Mouse (Mus musculus) lung, embryonic 15.5 days (tissue): ENCODE measurements around the gene Banp. TPM values are rescaled to one million over a fixed set of nuclear protein-coding genes. Genes with fewer than 3 reads are reported as not detected.

Experiments used
- ATAC-seq: fragments of 200-750 bp; cut with Nextera tagmentation; 2 replicates; pipeline ENCODE4 v1.8.0; 2017; ENCODE audit warnings: moderate number of reproducible peaks, borderline replicate concordance; ENCODE audit not compliant: low FRiP score, low TSS enrichment; ENCODE audit errors: extremely low read depth
- H3K27ac ChIP-seq: fragments of 300-500 bp; sonication (generic); 2 replicates; pipeline ENCODE4 v1.5.1; 2015; ENCODE audit warnings: moderate library complexity, mild to moderate bottlenecking, inconsistent platforms
- H3K27me3 ChIP-seq: fragments of 300-500 bp; sonication (generic); 2 replicates; pipeline ENCODE4 v1.6.1; 2015; ENCODE audit warnings: inconsistent platforms
- H3K36me3 ChIP-seq: fragments of 300-500 bp; sonication (generic); 2 replicates; pipeline ENCODE4 v1.6.1; 2015; ENCODE audit warnings: inconsistent platforms
- H3K4me1 ChIP-seq: fragments of 300-500 bp; sonication (generic); 2 replicates; pipeline ENCODE4 v1.6.1; 2015; ENCODE audit warnings: inconsistent platforms
- H3K4me2 ChIP-seq: fragments of 300-500 bp; sonication (generic); 2 replicates; pipeline ENCODE4 v1.6.1; 2015; ENCODE audit warnings: inconsistent platforms, mild to moderate bottlenecking, moderate library complexity
- H3K4me3 ChIP-seq: fragments of 300-500 bp; sonication (generic); 2 replicates; pipeline ENCODE4 v1.5.1; 2015; ENCODE audit warnings: mild to moderate bottlenecking, inconsistent platforms
- H3K9ac ChIP-seq: fragments of 300-500 bp; sonication (generic); 2 replicates; pipeline ENCODE4 v1.6.1; 2015; ENCODE audit warnings: inconsistent platforms
- H3K9me3 ChIP-seq: fragments of 300-500 bp; sonication (generic); 2 replicates; pipeline ENCODE4 v1.6.1; 2016; ENCODE audit warnings: inconsistent platforms
- WGBS: fragments of 180-500 bp; shearing (Covaris S2); methylation state at CpG from one replicate; pipeline ENCODE4 v1.1.7; 2015; 5-methylcytosine and 5-hydroxymethylcytosine counted together
- polyA plus RNA-seq: library from polyadenylated mRNA; unstranded; fragments of >200 nt; fragmentation: Nextera tagmentation; extraction: Ambion mirVana; gene quantifications from 2 replicates; pipeline ENCODE4 v1.2.1, GENCODE M21; 2015

The Banp gene
- polyA plus RNA-seq, 1 experiment from 2014 or later = 50.4 TPM

DNA sequence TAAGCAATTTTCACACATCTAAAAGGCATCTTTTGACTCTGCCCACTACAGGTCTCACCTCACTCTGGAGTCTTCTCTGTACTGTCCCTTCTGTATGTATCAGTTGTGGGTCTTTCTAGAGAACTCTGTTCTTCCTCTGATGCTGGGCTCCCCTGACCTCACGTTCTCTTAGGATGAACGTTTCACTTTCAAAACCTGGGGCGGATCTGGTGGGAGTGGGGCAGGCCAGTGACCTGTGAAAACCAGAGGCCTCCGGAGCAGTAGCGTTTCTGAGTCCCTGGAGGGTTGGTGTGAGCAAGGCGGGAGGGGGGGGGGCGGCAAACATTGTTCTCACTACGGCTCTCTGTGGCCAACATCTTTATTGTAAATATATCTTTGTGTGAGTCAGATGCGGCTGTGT lies 109.0 kb downstream of the Banp start:
- H3K9ac ChIP-seq = no peak overlapping the region
- H3K36me3 ChIP-seq = no peaks in the 10 kb centered on the region
- 52% methylated on average over 9 of the region's 9 CpGs for WGBS
- H3K27ac ChIP-seq = no peak overlapping the region
- H3K27me3 ChIP-seq = 0 out of 2 replicates have a peak, but pooled peaks cover 4% of the 10 kb centered on the region
- no peaks in the 10 kb centered on the region for H3K4me1 ChIP-seq
- ATAC-seq = no peak
- no peaks in the 10 kb centered on the region for H3K9me3 ChIP-seq
- no peak overlapping the region for H3K4me3 ChIP-seq
- no peak overlapping the region for H3K4me2 ChIP-seq

DNA sequence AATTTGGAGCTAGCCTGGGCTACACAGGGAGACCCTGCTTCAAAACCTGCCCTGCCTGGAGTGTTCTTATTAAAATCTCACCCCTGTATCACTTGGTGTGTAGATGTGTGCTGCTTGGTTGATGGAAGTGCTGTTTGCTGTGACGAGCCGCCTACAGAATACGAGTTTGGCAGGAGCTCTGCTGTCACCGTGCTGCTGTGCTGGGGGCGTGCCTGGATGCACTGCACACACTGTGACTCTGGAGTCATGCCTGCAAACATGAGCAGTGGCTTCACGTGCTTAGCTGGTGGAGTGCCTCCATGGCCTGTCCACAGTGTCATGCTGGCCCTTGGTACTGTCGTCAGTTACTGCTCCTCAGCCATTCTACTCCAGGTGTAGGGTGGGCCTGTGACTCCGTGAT lies 109.4 kb downstream of the Banp start:
- Histone ChIP-seq H3K9me3 (no peaks in the 10 kb centered on the region), H3K9ac (no peak overlapping the region), H3K27me3 (0 out of 2 replicates have a peak, but pooled peaks cover 4% of the 10 kb centered on the region), H3K4me2 (no peak overlapping the region), H3K36me3 (no peaks in the 10 kb centered on the region), H3K4me1 (no peaks in the 10 kb centered on the region), H3K27ac (no peak overlapping the region), H3K4me3 (no peak overlapping the region)
- 0 out of 2 replicates have a peak, but pooled peaks have one; percentile 13 for ATAC-seq
- WGBS = 62% methylated on average over 8 of the region's 8 CpGs

GRCm38 (mm10) chr8:122062508-122063223 lies 113.1 kb downstream of the Banp start:
- WGBS = 42% methylated on average over 12 of the region's 12 CpGs
- no peak overlapping the region for H3K27ac ChIP-seq
- peaks cover 11% of the 10 kb centered on the region; the same call in 1 of the 2 replicates for H3K27me3 ChIP-seq
- no peak overlapping the region for H3K9ac ChIP-seq
- no peaks in the 10 kb centered on the region for H3K36me3 ChIP-seq
- H3K4me2 ChIP-seq = no peak overlapping the region
- no peak overlapping the region for H3K4me3 ChIP-seq
- H3K4me1 ChIP-seq = no peaks in the 10 kb centered on the region
- H3K9me3 ChIP-seq = no peaks in the 10 kb centered on the region
- ATAC-seq = no peak

DNA sequence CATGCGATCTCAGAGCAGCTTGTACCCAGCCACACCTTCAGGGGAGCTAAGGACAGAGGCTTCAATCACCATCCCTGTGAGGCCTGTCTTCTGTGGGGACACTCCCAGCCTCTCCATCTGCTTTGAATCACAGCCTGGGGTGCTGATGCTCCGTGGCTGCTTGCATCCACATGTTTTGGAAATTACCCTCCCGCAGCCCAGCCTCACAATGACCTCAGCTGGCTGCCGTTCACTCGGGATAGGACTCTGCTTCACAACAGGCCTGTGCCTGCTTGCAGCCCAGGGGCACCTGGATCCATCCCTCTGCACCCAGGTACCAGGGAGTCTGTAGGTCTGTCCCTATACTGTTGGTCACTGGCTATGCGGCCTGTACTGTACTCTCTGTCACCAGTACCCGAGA lies 114.8 kb downstream of the Banp start:
- peaks cover 7% of the 10 kb centered on the region; the same call in 1 of the 2 replicates for H3K4me1 ChIP-seq
- H3K9me3 ChIP-seq = no peaks in the 10 kb centered on the region
- no peak; the same call in 1 of the 2 replicates for ATAC-seq
- no peak overlapping the region for H3K27ac ChIP-seq
- peaks cover 11% of the 10 kb centered on the region; the same call in 1 of the 2 replicates for H3K27me3 ChIP-seq
- no peak overlapping the region for H3K4me2 ChIP-seq
- no peak overlapping the region for H3K4me3 ChIP-seq
- 64% methylated on average over 7 of the region's 7 CpGs for WGBS
- no peak overlapping the region for H3K9ac ChIP-seq
- H3K36me3 ChIP-seq = no peaks in the 10 kb centered on the region

DNA sequence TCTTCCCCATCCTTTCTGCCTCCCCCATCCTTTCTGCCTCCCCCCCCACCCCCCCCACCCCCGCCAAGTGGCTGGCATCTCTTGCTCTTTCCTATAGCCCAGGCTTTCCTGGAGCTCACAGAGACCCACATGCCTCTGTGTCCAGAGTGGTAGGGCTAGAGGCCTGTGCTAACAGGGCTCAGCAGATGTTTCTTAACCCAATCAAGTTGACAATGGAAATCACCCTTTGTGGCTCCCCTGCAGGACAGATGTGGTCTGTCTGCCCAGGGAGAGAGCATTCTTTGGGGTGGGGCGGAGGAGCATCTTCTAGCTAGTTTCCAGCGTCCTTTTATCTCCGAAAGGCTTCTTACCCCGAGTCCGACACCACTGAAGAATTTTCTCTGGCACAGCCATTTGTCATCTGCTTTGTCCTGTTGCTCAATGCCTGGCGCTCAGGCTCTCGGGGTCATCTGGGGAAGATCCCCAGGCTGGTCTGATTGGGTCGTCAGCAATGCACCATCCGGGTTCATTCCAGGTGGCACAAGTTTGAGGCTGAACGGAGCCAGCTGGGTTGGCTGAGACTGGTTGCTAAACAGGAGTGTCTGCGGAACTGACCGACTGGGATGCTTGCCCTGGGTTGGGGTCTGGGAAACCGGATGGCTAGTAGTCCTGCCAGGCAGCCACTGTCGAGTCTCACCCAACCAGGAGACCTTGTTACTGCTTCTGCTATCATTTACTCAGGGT lies 118.4 kb downstream of the Banp start:
- Histone ChIP-seq H3K36me3 (no peaks in the 10 kb centered on the region), H3K4me2 (no peak overlapping the region), H3K4me3 (no peak overlapping the region), H3K9me3 (no peaks in the 10 kb centered on the region), H3K9ac (no peak overlapping the region), H3K27ac (no peak overlapping the region), H3K27me3 (peaks cover 16% of the 10 kb centered on the region; the same call in 1 of the 2 replicates), H3K4me1 (peaks cover 7% of the 10 kb centered on the region; the same call in 1 of the 2 replicates)
- WGBS = 32% methylated on average over 15 of the region's 15 CpGs
- ATAC-seq = no peak

- no peak overlapping the region for H3K9ac ChIP-seq
- ATAC-seq = no peak
- no peak overlapping the region for H3K4me2 ChIP-seq
- H3K4me1 ChIP-seq = peaks cover 7% of the 10 kb centered on the region; the same call in 1 of the 2 replicates
- no peaks in the 10 kb centered on the region for H3K9me3 ChIP-seq
- WGBS = 74% methylated on average over 13 of the region's 13 CpGs
- H3K27ac ChIP-seq = no peak overlapping the region
- no peak overlapping the region for H3K4me3 ChIP-seq
- no peaks in the 10 kb centered on the region for H3K36me3 ChIP-seq
- peaks cover 16% of the 10 kb centered on the region; the same call in 1 of the 2 replicates for H3K27me3 ChIP-seq
These were observed 119.1 kb downstream of the Banp start for GRCm38 (mm10) chr8:122068609-122069008.

GRCm38 (mm10) chr8:122069281-122069680 lies 119.7 kb downstream of the Banp start:
- Histone ChIP-seq H3K4me3 (no peak overlapping the region), H3K9me3 (no peaks in the 10 kb centered on the region), H3K27ac (no peak overlapping the region), H3K4me1 (peaks cover 10% of the 10 kb centered on the region; the same call in 1 of the 2 replicates), H3K27me3 (peaks cover 16% of the 10 kb centered on the region; the same call in 1 of the 2 replicates), H3K36me3 (no peaks in the 10 kb centered on the region), H3K9ac (no peak overlapping the region), H3K4me2 (no peak overlapping the region)
- 63% methylated on average over 11 of the region's 11 CpGs for WGBS
- ATAC-seq = no peak

DNA sequence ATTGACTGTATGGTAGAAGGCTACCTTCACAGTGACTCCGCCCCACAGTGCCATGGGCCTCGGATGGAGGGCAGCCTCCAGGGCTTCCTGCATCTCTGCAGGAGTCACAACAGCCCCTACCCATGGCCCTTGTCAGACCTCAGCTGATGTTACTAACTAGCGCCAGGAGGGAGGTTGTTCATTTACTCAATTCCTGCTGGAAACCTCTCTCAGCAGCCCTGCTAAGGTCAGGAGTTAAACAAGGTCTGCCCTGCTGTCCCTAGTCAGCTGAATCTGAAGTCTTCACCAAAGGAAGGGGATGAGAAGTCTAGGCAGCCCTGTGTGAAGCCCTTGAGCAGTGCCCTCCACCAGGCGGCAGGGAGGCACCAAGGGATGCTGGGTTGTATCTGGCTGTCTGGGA lies 121.6 kb downstream of the Banp start:
- Histone ChIP-seq H3K4me3 (no peak overlapping the region), H3K36me3 (no peaks in the 10 kb centered on the region), H3K27ac (no peak overlapping the region), H3K27me3 (peaks cover 27% of the 10 kb centered on the region; the same call in 1 of the 2 replicates), H3K4me1 (peaks cover 24% of the 10 kb centered on the region), H3K9ac (no peak overlapping the region), H3K9me3 (no peaks in the 10 kb centered on the region), H3K4me2 (no peak overlapping the region)
- 71% methylated on average over 4 of the region's 4 CpGs for WGBS
- ATAC-seq = no peak

GRCm38 (mm10) chr8:122073964-122074363 lies 124.4 kb downstream of the Banp start:
- ATAC-seq = no peak
- Histone ChIP-seq H3K4me2 (no peak overlapping the region), H3K36me3 (no peaks in the 10 kb centered on the region), H3K9ac (no peak overlapping the region), H3K9me3 (no peaks in the 10 kb centered on the region), H3K4me1 (peaks cover 26% of the 10 kb centered on the region), H3K27ac (no peak overlapping the region), H3K27me3 (peaks cover 37% of the 10 kb centered on the region; the same call in 1 of the 2 replicates), H3K4me3 (no peak overlapping the region)
- 41% methylated on average over 9 of the region's 9 CpGs for WGBS

DNA sequence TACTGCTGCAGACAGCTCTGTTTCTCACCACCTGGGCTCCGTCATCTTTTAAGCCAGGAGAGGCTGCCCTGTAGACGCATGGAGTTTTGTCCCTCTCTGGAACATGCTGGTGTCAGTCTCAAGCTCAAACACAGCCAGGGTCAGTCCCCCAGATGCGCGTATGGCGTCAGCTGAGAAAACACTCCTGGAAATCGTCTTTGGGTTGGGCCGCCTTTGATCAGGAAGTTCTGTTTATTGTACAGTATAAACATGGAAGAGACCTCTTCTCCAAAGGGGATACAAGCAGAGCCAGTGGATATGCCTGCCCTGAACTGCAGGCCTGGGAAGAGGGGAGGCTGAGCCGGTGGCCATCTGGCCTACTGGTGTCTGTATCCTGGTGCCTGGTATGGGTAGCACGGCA lies 124.9 kb downstream of the Banp start:
- H3K9ac ChIP-seq = no peak overlapping the region
- H3K4me2 ChIP-seq = no peak overlapping the region
- no peaks in the 10 kb centered on the region for H3K36me3 ChIP-seq
- peaks cover 26% of the 10 kb centered on the region for H3K4me1 ChIP-seq
- H3K4me3 ChIP-seq = no peak overlapping the region
- WGBS = 29% methylated on average over 9 of the region's 9 CpGs
- no peak overlapping the region for H3K27ac ChIP-seq
- no peaks in the 10 kb centered on the region for H3K9me3 ChIP-seq
- peaks cover 37% of the 10 kb centered on the region; the same call in 1 of the 2 replicates for H3K27me3 ChIP-seq
- peak; percentile 44; the same call in 1 of the 2 replicates for ATAC-seq

GRCm38 (mm10) chr8:122074977-122075376 lies 125.4 kb downstream of the Banp start:
- Histone ChIP-seq H3K27me3 (peaks cover 37% of the 10 kb centered on the region; the same call in 1 of the 2 replicates), H3K4me1 (peaks cover 30% of the 10 kb centered on the region), H3K36me3 (no peaks in the 10 kb centered on the region), H3K9ac (no peak overlapping the region), H3K27ac (no peak overlapping the region), H3K9me3 (no peaks in the 10 kb centered on the region), H3K4me3 (no peak overlapping the region), H3K4me2 (no peak overlapping the region)
- no peak for ATAC-seq
- WGBS = 48% methylated on average over 4 of the region's 4 CpGs
